Mouse (Mus musculus) spleen, adult 12 weeks (tissue): ENCODE data around the gene Psmd14.

Source experiments
- DNase-seq: peaks from one replicate; pipeline ENCODE4 v3.0.0; 2022; ENCODE audit warnings: low spot score

The Psmd14 gene

GRCm38 (mm10) chr2:61760044-61760443 is 48.5 kb downstream of the Psmd14 start:
- DNase-seq: no peak

GRCm38 (mm10) chr2:61764470-61765105 is 53.1 kb downstream of the Psmd14 start:
- no peak for DNase-seq

DNA sequence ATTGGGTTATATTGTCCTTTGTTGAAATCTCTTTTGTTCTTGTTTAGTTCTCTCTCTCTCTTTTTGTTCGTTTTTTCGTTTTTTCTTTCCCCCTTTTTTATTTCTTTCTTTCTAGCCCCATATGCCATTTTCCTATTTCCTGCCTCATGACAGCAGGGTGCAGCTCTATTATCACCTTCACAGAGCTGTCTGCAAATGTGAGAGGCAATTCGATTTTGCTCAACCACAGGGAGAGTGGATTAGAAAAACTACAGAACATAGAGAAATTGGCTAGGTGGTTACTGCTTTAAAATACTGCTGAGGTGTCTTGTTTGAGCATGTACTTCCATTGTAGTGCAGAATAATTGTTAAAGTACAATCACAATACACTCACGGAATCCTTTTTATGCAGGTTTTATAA is 54.0 kb downstream of the Psmd14 start:
- no peak for DNase-seq

DNA sequence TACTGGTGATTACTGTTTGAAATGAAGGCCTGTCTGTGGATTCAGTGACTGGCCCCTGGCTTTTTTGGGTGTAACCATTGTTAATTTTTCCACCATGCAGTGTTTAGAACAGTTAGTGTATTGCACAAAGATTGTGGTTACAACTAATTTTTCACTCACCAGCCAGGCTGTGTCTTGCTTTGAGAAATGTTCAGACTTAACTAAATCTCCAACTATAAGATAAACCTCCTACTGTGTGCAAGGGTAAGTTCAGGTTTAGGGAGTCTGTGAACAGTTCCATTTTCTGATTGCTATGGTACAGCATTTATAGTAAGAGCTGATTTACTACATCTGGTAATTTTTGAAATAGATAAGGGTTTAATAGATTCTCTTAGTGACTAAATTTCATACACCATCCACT is 69.3 kb downstream of the Psmd14 start:
- no peak for DNase-seq

DNA sequence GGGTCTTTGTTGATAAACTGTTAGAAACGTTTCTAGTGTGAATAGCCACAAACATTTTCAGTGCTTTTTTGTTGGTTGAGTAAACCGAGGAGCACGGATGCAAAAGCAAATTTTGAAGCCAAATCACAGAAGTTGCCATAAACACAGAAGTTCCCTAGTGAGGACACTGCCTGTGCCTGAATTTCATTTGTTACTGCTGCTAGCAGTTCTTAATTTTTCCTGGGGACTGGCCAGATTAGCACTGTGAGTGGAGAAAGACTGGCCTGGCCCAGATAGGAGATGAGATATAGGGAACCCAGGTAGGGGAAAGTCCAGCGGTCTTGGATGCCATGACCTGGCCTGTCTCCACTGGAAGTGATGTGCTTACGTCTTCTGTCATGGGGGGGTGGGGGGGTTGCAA is 83.5 kb downstream of the Psmd14 start:
- no peak for DNase-seq

DNA sequence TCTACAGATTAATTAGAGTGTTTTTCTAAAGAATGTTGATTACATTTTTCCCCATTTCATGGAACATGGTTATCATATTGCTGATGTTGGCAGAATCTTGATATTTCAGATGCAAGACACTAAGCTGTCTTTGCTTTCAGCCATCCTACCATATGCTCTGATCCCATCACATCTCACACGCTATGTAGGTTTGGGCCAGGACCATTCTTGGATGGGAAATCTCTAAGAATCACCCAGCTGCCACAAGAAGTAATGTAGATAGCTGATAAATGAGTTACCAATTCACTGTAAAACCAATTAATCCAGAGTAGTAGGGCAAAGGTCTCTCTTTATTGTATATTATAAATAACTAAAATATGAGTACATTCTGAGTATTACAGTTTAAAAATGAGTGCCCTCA is 86.6 kb downstream of the Psmd14 start:
- DNase-seq: no peak

DNA sequence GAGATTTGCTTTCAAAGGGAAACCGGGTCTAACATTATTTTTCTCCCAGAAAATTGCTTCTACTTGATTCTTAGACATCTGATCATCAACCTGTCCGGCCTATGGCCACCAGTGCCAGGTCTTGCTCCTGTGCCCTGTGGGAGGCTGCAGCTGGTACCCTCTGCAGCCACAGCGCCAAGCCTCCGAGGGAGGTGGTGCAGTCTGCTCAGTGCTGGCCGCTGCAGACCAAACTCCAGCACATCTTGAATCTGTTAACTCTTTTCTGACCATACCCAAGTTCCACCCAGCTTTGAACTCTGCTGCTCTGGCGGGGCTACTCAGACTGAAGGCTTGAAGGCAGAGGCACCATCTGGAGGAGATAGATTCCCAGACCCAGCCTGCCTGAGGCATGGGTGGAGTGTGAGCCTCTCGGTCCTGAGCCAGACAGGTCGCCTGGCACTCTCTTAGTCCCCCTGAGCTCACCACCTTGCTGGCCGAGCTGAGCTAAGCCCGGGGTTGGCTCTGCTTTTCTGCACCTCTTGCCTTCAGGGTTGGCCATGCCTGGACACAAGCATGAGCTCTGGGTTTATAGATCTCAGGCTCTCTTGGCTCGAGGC is 91.3 kb downstream of the Psmd14 start, which contains the start of gene Tbr1:
Tbr1 (plus strand) TSS at position 275 of the 596 bp plus-strand sequence.
- DNase-seq: no peak

GRCm38 (mm10) chr2:61803443-61804367 is 92.2 kb downstream of the Psmd14 start:
- no peak for DNase-seq

DNA sequence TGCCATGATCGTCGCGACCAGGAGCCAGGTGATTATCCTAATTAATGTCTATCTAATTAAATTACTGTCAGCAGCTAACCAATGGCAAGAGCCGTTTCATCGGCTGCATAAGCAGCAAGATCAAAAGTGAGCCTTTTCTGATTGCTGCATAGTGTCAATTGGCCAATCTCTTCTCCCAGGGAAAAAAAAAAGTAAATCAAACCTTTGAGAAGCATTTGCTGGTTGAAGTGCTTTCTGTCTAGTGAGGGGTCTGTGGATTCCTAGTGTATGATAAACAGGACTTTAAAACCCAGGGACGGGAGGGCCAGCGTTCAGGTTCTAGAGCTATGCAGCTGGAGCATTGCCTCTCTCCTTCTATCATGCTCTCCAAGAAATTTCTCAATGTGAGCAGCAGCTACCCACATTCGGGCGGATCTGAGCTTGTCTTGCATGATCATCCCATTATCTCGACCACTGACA is 92.9 kb downstream of the Psmd14 start:
- DNase-seq: no peak

DNA sequence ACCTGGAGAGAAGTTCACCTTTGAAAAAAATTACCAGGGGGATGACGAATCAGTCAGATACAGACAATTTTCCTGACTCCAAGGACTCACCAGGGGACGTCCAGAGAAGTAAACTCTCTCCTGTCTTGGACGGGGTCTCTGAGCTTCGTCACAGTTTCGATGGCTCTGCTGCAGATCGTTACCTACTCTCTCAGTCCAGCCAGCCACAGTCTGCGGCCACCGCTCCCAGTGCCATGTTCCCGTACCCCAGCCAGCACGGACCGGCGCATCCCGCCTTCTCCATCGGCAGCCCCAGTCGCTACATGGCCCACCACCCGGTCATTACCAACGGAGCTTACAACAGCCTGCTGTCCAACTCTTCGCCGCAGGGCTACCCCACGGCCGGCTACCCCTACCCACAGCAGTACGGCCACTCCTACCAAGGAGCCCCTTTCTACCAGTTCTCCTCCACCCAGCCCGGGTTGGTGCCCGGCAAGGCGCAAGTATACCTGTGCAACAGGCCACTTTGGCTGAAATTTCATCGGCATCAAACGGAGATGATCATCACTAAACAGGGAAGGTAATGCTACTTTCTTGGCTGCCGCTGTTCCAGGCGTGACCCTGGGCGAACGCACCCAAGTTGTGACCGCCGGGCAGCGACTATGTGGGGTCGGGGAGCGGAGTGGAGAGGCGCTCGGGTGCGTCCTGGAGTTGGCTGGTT is 93.5 kb downstream of the Psmd14 start:
- DNase-seq: no peak

- DNase-seq: no peak
Measured at GRCm38 (mm10) chr2:61805541-61806345, 94.2 kb downstream of the Psmd14 start.

- no peak for DNase-seq
Measured at GRCm38 (mm10) chr2:61806346-61806825, 94.9 kb downstream of the Psmd14 start.

DNA sequence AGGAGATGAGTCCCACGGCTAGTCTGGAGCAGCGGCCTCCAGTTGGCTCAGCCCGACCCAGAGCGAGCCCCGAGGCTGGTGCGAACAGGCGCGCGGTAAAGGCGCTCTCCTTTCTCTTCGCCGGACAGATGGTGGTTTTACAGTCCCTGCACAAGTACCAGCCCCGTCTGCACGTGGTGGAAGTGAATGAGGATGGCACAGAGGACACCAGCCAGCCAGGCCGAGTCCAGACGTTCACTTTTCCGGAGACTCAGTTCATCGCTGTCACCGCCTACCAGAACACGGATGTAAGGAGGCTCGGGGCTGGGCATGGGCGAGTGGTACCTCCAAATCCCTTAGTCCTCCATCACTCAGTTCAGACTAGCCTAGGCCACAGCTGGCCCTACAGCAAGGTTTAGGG is 95.7 kb downstream of the Psmd14 start:
- DNase-seq: peak; percentile 4

DNA sequence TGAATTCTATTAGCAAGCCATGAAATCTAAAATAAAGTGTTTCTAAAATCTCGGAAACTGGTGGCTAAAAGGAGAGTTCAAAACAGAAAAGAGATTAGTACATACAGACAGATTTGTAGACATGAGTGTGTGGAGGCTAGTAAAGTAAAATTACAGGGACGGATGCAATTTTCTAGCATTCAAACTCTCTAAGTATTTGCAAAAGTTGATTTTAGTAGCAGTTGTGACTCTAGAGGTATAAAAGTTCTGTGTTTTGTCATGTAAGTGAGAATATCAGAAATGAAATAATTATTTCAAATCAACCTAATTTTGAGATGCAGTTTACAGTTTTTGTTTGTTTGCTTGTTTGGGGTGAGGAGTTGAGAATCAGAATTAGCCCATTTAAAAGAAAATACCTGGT is 96.3 kb downstream of the Psmd14 start:
- no peak for DNase-seq

- DNase-seq: no peak
Measured at GRCm38 (mm10) chr2:61808776-61809175, 97.3 kb downstream of the Psmd14 start.

DNA sequence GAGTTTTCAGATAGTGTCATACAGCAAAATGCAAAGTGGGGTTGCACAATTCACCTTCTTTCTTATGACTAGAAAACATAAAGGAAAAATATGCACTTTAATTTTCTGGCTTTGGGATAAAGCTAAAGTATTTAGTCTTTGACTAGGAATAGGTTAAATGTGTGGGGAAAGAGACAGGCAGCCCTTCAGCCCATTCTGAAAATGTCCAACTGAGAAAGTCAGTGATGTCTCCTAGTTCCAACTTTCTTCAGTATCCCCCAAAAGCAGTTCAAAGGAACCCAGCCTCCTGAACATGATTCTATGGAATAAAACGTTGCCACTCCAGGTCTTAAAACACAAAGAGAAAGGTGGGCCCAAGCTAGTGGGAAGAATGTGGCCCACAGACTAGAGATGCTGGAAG is 97.9 kb downstream of the Psmd14 start:
- no peak for DNase-seq

- no peak for DNase-seq
Measured at GRCm38 (mm10) chr2:61810751-61811150, 99.3 kb downstream of the Psmd14 start.

- no peak for DNase-seq
Measured at GRCm38 (mm10) chr2:61811163-61811506, 99.6 kb downstream of the Psmd14 start.

DNA sequence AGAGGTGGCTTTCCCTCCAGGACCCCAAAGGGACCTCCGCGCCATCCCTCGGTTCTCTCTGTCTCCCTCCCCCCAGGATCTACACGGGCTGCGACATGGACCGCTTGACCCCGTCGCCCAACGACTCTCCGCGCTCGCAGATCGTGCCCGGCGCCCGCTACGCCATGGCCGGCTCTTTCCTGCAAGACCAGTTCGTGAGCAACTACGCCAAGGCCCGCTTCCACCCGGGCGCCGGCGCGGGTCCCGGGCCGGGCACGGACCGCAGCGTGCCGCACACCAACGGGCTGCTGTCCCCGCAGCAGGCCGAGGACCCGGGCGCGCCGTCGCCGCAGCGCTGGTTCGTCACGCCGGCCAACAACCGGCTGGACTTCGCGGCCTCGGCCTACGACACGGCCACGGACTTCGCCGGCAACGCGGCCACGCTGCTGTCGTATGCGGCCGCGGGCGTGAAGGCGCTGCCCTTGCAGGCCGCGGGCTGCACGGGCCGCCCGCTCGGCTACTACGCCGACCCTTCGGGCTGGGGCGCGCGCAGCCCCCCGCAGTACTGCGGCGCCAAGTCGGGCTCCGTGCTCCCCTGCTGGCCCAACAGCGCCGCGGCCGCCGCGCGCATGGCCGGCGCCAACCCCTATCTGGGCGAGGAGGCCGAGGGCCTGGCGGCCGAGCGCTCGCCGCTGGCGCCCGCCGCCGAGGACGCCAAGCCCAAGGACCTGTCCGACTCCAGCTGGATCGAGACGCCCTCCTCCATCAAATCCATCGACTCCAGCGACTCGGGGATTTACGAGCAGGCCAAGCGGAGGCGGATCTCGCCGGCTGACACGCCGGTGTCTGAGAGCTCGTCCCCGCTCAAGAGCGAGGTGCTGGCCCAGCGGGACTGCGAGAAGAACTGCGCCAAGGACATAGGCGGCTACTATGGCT is 100.3 kb downstream of the Psmd14 start:
- peak; percentile 2 for DNase-seq

DNA sequence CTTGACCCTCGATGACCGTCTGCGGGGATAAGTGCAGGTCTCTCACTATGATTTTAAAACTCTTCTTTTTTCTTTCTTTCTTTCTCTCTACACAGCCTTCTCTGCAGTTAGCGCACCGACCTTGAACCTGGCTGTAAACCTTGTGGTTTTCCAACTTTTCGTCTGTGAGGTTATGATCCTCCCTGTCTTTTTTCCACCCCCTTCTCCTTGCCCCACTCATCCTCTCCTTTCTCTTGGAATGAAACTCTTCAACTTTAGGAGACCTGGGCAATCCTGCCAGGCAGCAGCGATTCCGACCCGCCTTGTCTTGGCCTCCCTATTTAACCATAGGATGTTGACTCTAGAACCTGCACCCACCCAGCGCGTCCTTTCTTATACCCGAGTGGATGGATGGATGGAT is 101.0 kb downstream of the Psmd14 start:
- no peak for DNase-seq
